Mouse (Mus musculus) hindbrain, postnatal 0 days (tissue): ENCODE measurements at regions not wholly inside any gene's neighbourhood (a gene's known extent, or its start where the extent isn't known, plus 50 kb on each side); places are given as distances from the start of the nearest gene placed in this dataset.
A peak's percentile ranks its signal among the peaks of the same experiment; 100 is the strongest.

ENCODE experiments used
- ATAC-seq: fragments of 200-750 bp; cut with Nextera tagmentation; 2 replicates; pipeline ENCODE4 v1.8.0; 2017; ENCODE audit warnings: mild to moderate bottlenecking, moderate TSS enrichment, moderate library complexity
- DNase-seq: peaks from one replicate; pipeline ENCODE4 v3.0.0-alpha.2; 2015; ENCODE audit warnings: low spot score
- H3K27ac ChIP-seq: fragments of 300-500 bp; sonication (generic); 2 replicates; pipeline ENCODE4 v1.5.1; 2014; ENCODE audit warnings: mild to moderate bottlenecking
- H3K27me3 ChIP-seq: fragments of 300-500 bp; sonication (generic); 2 replicates; pipeline ENCODE4 v1.6.1; 2014; ENCODE audit warnings: low read length, mixed read lengths; ENCODE audit not compliant: insufficient read depth
- H3K36me3 ChIP-seq: fragments of 300-500 bp; sonication (generic); 2 replicates; pipeline ENCODE4 v1.6.1; 2014; ENCODE audit warnings: low read length, mixed read lengths; ENCODE audit not compliant: insufficient read depth
- H3K4me1 ChIP-seq: fragments of 300-500 bp; sonication (generic); 2 replicates; pipeline ENCODE4 v1.6.1; 2014; ENCODE audit warnings: antibody characterized with exemption, low read length, mixed read lengths; ENCODE audit not compliant: insufficient read depth
- H3K4me2 ChIP-seq: fragments of 300-500 bp; sonication (generic); 2 replicates; pipeline ENCODE4 v1.6.1; 2014; ENCODE audit warnings: low read depth, mild to moderate bottlenecking, low read length, moderate library complexity, mixed read lengths
- H3K4me3 ChIP-seq: fragments of 300-500 bp; sonication (generic); 2 replicates; pipeline ENCODE4 v1.5.1; 2014; ENCODE audit warnings: low read length
- H3K9ac ChIP-seq: fragments of 300-500 bp; sonication (generic); replicated peaks from 2 replicates; pipeline ENCODE4 v1.6.1; 2014; ENCODE audit warnings: mild to moderate bottlenecking, low read length, moderate library complexity, mixed read lengths
- H3K9me3 ChIP-seq: fragments of 300-500 bp; sonication (generic); 2 replicates; pipeline ENCODE4 v1.6.1; 2016; ENCODE audit warnings: low read length, mixed read lengths
- CTCF ChIP-seq: IDR thresholded peaks from 2 replicates; pipeline ENCODE4 v1.5.1; 2016; ENCODE audit warnings: antibody characterized with exemption, control low read depth, low read depth
- WGBS: fragments of 180-500 bp; shearing (Covaris S2); extraction: QIAGEN DNeasy Blood & Tissue Kit; methylation state at CpG from one replicate; pipeline ENCODE4 v1.1.7; 2014; 5-methylcytosine and 5-hydroxymethylcytosine counted together

- peak; percentile 77 for TF ChIP-seq CTCF
- Histone ChIP-seq H3K9me3 (no peaks in the 10 kb centered on the region), H3K4me3 (no peak overlapping the region), H3K4me1 (no peaks in the 10 kb centered on the region), H3K27me3 (no peaks in the 10 kb centered on the region), H3K36me3 (no peaks in the 10 kb centered on the region), H3K27ac (no peak overlapping the region), H3K4me2 (no peak overlapping the region), H3K9ac (no peak overlapping the region)
- ATAC-seq: peak; percentile 88
- DNase-seq: peak; percentile 82
- 38% methylated on average over 3 of the region's 3 CpGs for WGBS
Observed at GRCm38 (mm10) chr10:84166568-84166905, 273.9 kb downstream of the Nuak1 start.

GRCm38 (mm10) chr10:84172828-84173321 lies 267.5 kb downstream of the Nuak1 start:
- Histone ChIP-seq H3K36me3 (no peaks in the 10 kb centered on the region), H3K4me2 (no peak overlapping the region), H3K9me3 (no peaks in the 10 kb centered on the region), H3K4me1 (0 out of 2 replicates have a peak, but pooled peaks cover 7% of the 10 kb centered on the region), H3K27ac (no peak overlapping the region), H3K4me3 (no peak overlapping the region), H3K9ac (no peak overlapping the region), H3K27me3 (no peaks in the 10 kb centered on the region)
- no peak for TF ChIP-seq CTCF
- peak; percentile 61 for DNase-seq
- ATAC-seq: no peak
- 40% methylated on average over 4 of the region's 4 CpGs for WGBS

GRCm38 (mm10) chr10:84183239-84183638 lies 257.2 kb downstream of the Nuak1 start:
- H3K4me1 ChIP-seq: no peaks in the 10 kb centered on the region
- DNase-seq: no peak
- ATAC-seq: no peak
- no peaks in the 10 kb centered on the region for H3K9me3 ChIP-seq
- WGBS: 83% methylated on average over 2 of the region's 2 CpGs
- H3K27ac ChIP-seq: no peak overlapping the region
- no peak overlapping the region for H3K4me2 ChIP-seq
- no peak overlapping the region for H3K4me3 ChIP-seq
- H3K36me3 ChIP-seq: no peaks in the 10 kb centered on the region
- H3K27me3 ChIP-seq: no peaks in the 10 kb centered on the region
- H3K9ac ChIP-seq: no peak overlapping the region
- no peak for TF ChIP-seq CTCF

GRCm38 (mm10) chr10:84186466-84186865 lies 253.9 kb downstream of the Nuak1 start:
- no peak for DNase-seq
- no peaks in the 10 kb centered on the region for H3K4me1 ChIP-seq
- no peaks in the 10 kb centered on the region for H3K27me3 ChIP-seq
- no peaks in the 10 kb centered on the region for H3K9me3 ChIP-seq
- no peak for ATAC-seq
- no peak overlapping the region for H3K27ac ChIP-seq
- H3K4me2 ChIP-seq: no peak overlapping the region
- no peaks in the 10 kb centered on the region for H3K36me3 ChIP-seq
- WGBS: 43% methylated on average over 2 of the region's 2 CpGs
- H3K9ac ChIP-seq: no peak overlapping the region
- no peak for TF ChIP-seq CTCF
- H3K4me3 ChIP-seq: no peak overlapping the region

GRCm38 (mm10) chr10:84199035-84199434 lies 241.4 kb downstream of the Nuak1 start:
- TF ChIP-seq CTCF: no peak
- no peaks in the 10 kb centered on the region for H3K9me3 ChIP-seq
- H3K4me1 ChIP-seq: no peaks in the 10 kb centered on the region
- H3K9ac ChIP-seq: no peak overlapping the region
- no peak for DNase-seq
- no peaks in the 10 kb centered on the region for H3K36me3 ChIP-seq
- no peak overlapping the region for H3K27ac ChIP-seq
- ATAC-seq: no peak
- no peak overlapping the region for H3K4me3 ChIP-seq
- H3K4me2 ChIP-seq: no peak overlapping the region
- 91% methylated on average over 2 of the region's 2 CpGs for WGBS
- no peaks in the 10 kb centered on the region for H3K27me3 ChIP-seq

- Histone ChIP-seq H3K4me3 (no peak overlapping the region), H3K4me2 (no peak overlapping the region), H3K4me1 (no peaks in the 10 kb centered on the region), H3K36me3 (no peaks in the 10 kb centered on the region), H3K9me3 (no peaks in the 10 kb centered on the region), H3K9ac (no peak overlapping the region), H3K27ac (no peak overlapping the region), H3K27me3 (no peaks in the 10 kb centered on the region)
- TF ChIP-seq CTCF: no peak
- 75% methylated on average over 3 of the region's 3 CpGs for WGBS
- DNase-seq (no peak), ATAC-seq (no peak)
Observed at GRCm38 (mm10) chr10:84201785-84202184, 238.6 kb downstream of the Nuak1 start.

GRCm38 (mm10) chr10:84212096-84212785 lies 228.2 kb downstream of the Nuak1 start:
- Histone ChIP-seq H3K4me1 (no peaks in the 10 kb centered on the region), H3K27me3 (no peaks in the 10 kb centered on the region), H3K9me3 (no peaks in the 10 kb centered on the region), H3K27ac (no peak overlapping the region), H3K4me3 (no peak overlapping the region), H3K36me3 (no peaks in the 10 kb centered on the region), H3K4me2 (no peak overlapping the region), H3K9ac (no peak overlapping the region)
- 83% methylated on average over 5 of the region's 5 CpGs for WGBS
- no peak for ATAC-seq
- no peak for DNase-seq
- TF ChIP-seq CTCF: no peak
